Mouse (Mus musculus) C2C12 (cell line): ENCODE measurements around the gene Map7.

Experiments
- CEBPB ChIP-seq: IDR thresholded peaks from one replicate; pipeline ENCODE4 v1.6.1; 2011; ENCODE audit warnings: low read depth, mild to moderate bottlenecking, control low read depth, moderate library complexity
- CTCF ChIP-seq: IDR thresholded peaks from one replicate; pipeline ENCODE4 v1.5.1; 2011; ENCODE audit not compliant: control insufficient read depth, insufficient read depth, insufficient read length
- MAX ChIP-seq: IDR thresholded peaks from one replicate; pipeline ENCODE4 v1.6.1; 2011; ENCODE audit warnings: mild to moderate bottlenecking, control low read depth
- USF1 ChIP-seq: IDR thresholded peaks from one replicate; pipeline ENCODE4 v1.6.1; 2011; ENCODE audit warnings: low read depth, mild to moderate bottlenecking, control low read depth, moderate library complexity

DNA sequence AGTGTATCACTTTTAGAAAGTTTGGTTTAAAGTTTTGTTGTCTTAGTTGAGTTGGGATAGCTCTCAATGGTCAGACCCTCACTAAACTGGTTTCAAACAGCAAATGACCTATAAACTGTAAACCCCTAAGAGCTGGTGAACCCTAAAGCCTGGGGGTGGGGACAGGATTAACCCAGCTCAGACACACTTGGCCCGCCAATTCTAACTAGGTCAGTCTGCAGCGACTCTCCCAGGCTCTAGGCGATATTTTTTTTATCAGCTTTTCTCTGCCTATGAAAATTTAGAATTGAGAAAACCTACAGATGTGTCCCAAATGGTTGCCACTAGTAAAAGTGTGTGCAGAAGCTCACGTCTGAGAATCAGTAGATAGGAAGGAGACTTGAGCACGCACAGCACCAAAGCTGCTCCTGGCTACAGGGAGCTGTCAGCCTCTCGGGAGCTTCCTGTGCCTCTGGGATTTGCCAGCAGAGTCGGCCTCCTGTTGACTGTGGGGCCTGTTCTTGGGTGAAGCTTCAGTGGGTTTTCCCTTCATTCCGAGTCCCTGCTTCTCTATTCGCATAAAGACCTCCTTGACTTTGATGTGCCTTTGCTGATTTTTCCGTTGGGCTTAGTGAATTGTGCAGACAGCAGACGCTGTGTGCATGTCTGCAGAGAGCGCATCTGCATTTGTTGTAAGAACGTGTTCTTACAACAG is 46.7 kb downstream of the Map7 start:
- no peak for TF ChIP-seq CTCF
- no peak for TF ChIP-seq CEBPB
- no peak for TF ChIP-seq MAX
- no peak for TF ChIP-seq USF1
